Mouse (Mus musculus) kidney, embryonic 14.5 days (tissue): ENCODE results near the gene Smim8. TPM values are rescaled to one million over a fixed set of nuclear protein-coding genes. Genes with fewer than 3 reads are reported as not detected.
"Not testable (repeated sequence)": the region's sequence is repeated elsewhere in the genome, so short reads cannot be mapped to it uniquely, and the experiment has no call there.

Experiments
- ATAC-seq: fragments of 200-750 bp; cut with Nextera tagmentation; 2 replicates; pipeline ENCODE4 v1.8.0; 2017; ENCODE audit warnings: moderate number of reproducible peaks, mild to moderate bottlenecking, moderate TSS enrichment, moderate library complexity; ENCODE audit not compliant: low FRiP score, low TSS enrichment
- H3K27ac ChIP-seq: fragments of 300-500 bp; sonication (generic); 2 replicates; pipeline ENCODE4 v1.5.1; 2014; ENCODE audit warnings: low read depth, mild to moderate bottlenecking, low read length, moderate library complexity, mixed read lengths
- H3K27me3 ChIP-seq: fragments of 300-500 bp; sonication (generic); 2 replicates; pipeline ENCODE4 v1.6.1; 2014; ENCODE audit warnings: mild to moderate bottlenecking, low read length; ENCODE audit not compliant: control insufficient read depth, insufficient read depth
- H3K36me3 ChIP-seq: fragments of 300-500 bp; sonication (generic); 2 replicates; pipeline ENCODE4 v1.6.1; 2014; ENCODE audit warnings: low read length, mixed read lengths; ENCODE audit not compliant: control insufficient read depth, insufficient read depth
- H3K4me1 ChIP-seq: fragments of 300-500 bp; sonication (generic); 2 replicates; pipeline ENCODE4 v1.6.1; 2014; ENCODE audit warnings: low read length, mixed read lengths; ENCODE audit not compliant: control insufficient read depth, insufficient read depth
- H3K4me2 ChIP-seq: fragments of 300-500 bp; sonication (generic); replicated peaks from 2 replicates; pipeline ENCODE4 v1.6.1; 2014; ENCODE audit warnings: low read depth, mild to moderate bottlenecking, low read length
- H3K4me3 ChIP-seq: fragments of 300-500 bp; sonication (generic); 2 replicates; pipeline ENCODE4 v1.5.1; 2014; ENCODE audit warnings: mild to moderate bottlenecking, low read length
- H3K9ac ChIP-seq: fragments of 300-500 bp; sonication (generic); 2 replicates; pipeline ENCODE4 v1.6.1; 2014; ENCODE audit warnings: low read depth, mild to moderate bottlenecking, low read length, moderate library complexity
- H3K9me3 ChIP-seq: fragments of 300-500 bp; sonication (generic); 2 replicates; pipeline ENCODE4 v1.6.1; 2016; ENCODE audit warnings: low read length; ENCODE audit not compliant: control insufficient read depth
- WGBS: fragments of 180-500 bp; shearing (Covaris S2); extraction: QIAGEN DNeasy Blood & Tissue Kit; methylation state at CpG from one replicate; pipeline ENCODE4 v1.1.7; 2014; 5-methylcytosine and 5-hydroxymethylcytosine counted together
- polyA plus RNA-seq: library from polyadenylated mRNA; unstranded; fragments of >200 nt; fragmentation: Nextera tagmentation; extraction: Ambion mirVana; gene quantifications from 2 replicates; pipeline ENCODE4 v1.2.1, GENCODE M21; 2014

Gene Smim8
- polyA plus RNA-seq, 1 experiment from 2014 or later = 48.7 TPM

DNA sequence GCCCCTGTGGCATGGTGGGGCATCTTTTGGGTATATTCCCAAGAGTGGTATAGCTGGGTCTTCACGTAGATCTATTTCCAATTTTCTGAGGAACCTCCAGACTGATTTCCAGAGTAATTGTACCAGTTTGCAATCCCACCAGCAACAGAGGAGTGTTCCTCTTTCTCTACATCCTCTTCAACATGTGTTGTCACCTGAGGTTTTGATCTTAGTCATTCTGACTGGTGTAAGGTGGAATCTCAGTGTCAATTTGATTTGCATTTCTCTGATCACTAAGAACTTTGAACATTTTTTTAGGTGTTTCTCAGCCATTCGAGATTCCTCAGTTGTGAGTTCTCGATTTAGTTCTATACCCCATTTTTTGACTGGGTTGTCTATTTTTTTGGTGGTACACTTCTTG, 52.5 kb downstream of the Smim8 start:
- H3K27me3 ChIP-seq, H3K4me1 ChIP-seq, H3K9ac ChIP-seq, H3K4me2 ChIP-seq, H3K9me3 ChIP-seq, ATAC-seq, H3K27ac ChIP-seq, H3K4me3 ChIP-seq, H3K36me3 ChIP-seq: not testable (repeated sequence)
- WGBS = 96% methylated on average over 3 of the region's 3 CpGs

DNA sequence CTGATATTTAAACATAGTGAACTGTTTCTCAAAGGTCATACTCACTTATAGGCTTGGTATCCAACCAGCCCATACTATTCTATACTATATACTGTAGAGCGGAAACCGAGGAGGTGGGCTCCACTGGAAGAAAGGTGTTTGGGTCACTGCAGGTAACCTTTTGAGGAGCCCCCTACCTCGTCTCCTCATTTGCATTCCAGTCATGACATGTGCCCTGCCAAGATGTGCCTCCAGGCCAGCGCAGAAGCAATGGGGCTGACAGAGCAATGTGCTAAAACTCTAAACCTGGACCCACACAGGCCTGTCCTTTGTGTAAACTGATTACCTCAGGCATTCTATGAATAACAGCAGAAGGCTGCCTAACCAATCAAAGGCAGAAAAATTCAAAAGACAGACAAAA, 53.9 kb downstream of the Smim8 start:
- Histone ChIP-seq H3K27me3 (no peaks in the 10 kb centered on the region), H3K36me3 (no peaks in the 10 kb centered on the region), H3K4me1 (no peaks in the 10 kb centered on the region), H3K27ac (no peak overlapping the region), H3K4me3 (no peak overlapping the region), H3K9ac (no peak overlapping the region), H3K9me3 (peaks cover 4% of the 10 kb centered on the region), H3K4me2 (no peak overlapping the region)
- WGBS = 62% methylated on average over 4 of the region's 4 CpGs
- no peak for ATAC-seq

DNA sequence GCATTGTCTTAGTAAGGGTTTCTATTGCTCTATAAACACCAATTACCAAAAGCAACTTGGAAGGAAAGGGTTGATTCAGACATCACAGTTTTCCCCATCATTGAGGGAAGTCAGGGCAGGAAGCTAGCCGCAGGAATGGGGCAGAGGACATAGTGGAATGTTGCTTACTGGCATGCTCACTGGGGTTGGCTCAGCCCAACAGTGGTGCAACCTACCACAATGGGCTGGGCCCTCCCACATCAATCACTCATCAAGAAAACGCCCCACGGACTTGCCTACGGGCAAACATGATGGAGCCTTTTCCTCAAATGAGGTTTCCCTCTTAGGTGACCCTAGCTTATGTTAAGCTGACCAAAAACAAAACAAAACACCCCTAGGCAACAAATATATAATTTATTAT, 55.0 kb downstream of the Smim8 start:
- Histone ChIP-seq H3K27me3 (no peaks in the 10 kb centered on the region), H3K36me3 (no peaks in the 10 kb centered on the region), H3K9me3 (peaks cover 7% of the 10 kb centered on the region), H3K9ac (no peak overlapping the region), H3K4me1 (no peaks in the 10 kb centered on the region), H3K27ac (no peak overlapping the region), H3K4me3 (no peak overlapping the region), H3K4me2 (no peak overlapping the region)
- ATAC-seq = no peak
- WGBS = 67% methylated on average over 4 of the region's 4 CpGs

DNA sequence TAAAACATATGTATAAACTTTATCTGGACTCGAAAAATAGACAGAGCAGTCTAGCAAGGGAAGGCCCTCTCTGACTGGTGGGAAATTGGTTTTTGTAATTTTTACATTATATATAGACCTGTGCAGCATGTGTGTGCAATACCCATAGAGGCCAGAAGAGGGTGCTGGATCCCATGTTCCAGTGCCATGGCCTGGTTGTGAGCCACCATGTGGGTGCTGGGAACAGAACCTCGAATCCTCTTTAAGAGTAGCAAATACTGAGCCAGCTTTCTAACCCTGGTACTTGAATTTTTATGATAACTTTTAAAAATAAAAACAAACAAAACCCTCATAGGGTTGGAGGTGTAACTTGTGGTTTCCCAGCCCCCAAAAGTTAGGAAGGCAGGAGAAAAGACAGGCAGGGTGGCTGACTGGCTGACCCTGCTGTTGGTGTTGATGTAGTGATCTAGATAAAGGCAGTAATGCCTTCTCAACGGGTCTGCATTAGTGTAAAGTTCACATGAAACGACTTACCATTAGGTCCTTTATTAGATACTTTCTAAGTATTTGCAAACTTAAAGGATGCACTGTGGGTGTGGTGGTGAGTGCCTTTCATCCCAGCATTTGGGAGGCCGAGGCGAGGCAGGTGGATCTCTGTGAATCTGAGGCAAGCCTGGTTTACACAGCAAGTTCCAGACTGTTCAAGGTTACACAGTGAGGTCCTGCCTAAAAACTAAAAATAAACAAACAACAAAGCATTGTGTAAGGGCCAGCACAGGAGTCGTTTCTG, 57.9 kb downstream of the Smim8 start:
- Histone ChIP-seq H3K4me1 (no peaks in the 10 kb centered on the region), H3K27me3 (no peaks in the 10 kb centered on the region), H3K4me2 (no peak overlapping the region), H3K9ac (no peak overlapping the region), H3K36me3 (no peaks in the 10 kb centered on the region), H3K9me3 (peaks cover 7% of the 10 kb centered on the region), H3K27ac (no peak overlapping the region), H3K4me3 (no peak overlapping the region)
- ATAC-seq = no peak
- WGBS = 94% methylated on average over 7 of the region's 7 CpGs

DNA sequence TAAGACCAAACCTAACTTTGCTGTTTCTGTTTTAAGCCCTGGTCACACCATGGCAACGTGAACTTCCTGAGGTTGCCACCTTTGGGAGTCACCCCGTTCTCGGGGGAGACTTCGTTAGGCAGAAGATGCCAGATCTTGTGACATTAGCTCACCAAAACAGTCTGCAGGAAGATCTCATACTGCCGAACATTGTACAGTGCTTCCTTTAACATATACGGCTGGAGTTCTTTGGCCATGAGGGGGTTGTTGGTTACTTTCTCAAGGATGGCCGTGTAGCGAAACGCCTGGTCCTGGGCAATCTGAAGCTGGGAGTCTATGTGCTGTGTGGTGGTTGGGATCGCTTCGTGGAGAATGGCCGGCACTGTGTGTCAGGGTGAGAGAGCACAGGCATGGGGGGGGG, 58.8 kb downstream of the Smim8 start:
- Histone ChIP-seq H3K27me3 (no peaks in the 10 kb centered on the region), H3K4me2 (no peak overlapping the region), H3K4me3 (no peak overlapping the region), H3K9me3 (peaks cover 7% of the 10 kb centered on the region), H3K27ac (no peak overlapping the region), H3K9ac (no peak overlapping the region), H3K4me1 (no peaks in the 10 kb centered on the region), H3K36me3 (no peaks in the 10 kb centered on the region)
- WGBS = 97% methylated on average over 12 of the region's 12 CpGs
- no peak for ATAC-seq

Other genes with a start within 250 kb of the Smim8 start
- gene Akirin2, start 227.5 kb downstream of the Smim8 start, polyA plus RNA-seq = 72.4 and 77.2 TPM in 2 replicates
- 80.3 and 111 TPM in 2 replicates for gene Orc3, start 163.5 kb downstream of the Smim8 start, polyA plus RNA-seq
- gene Rars2, start 163.5 kb downstream of the Smim8 start, polyA plus RNA-seq = 68.9 and 75.5 TPM in 2 replicates
- gene Slc35a1, start 91.0 kb downstream of the Smim8 start, polyA plus RNA-seq = 60.4 and 69.2 TPM in 2 replicates
- gene Cfap206, start 48.2 kb downstream of the Smim8 start, polyA plus RNA-seq = 0.69 and 1.8 TPM in 2 replicates
- gene Gm136, start 22.2 kb downstream of the Smim8 start, polyA plus RNA-seq = not detected in 2 replicates
- 19.5 and 26.8 TPM in 2 replicates for gene Zfp292, start 104.5 kb upstream of the Smim8 start, polyA plus RNA-seq
- gene Cga, start 115.4 kb upstream of the Smim8 start, polyA plus RNA-seq = not detected in 2 replicates